Mouse (Mus musculus): ENCODE data around the gene Tctn1. TPM values are rescaled to one million over a fixed set of nuclear protein-coding genes. Genes with fewer than 3 reads are reported as not detected.
"Not testable (repeated sequence)": the region's sequence is repeated elsewhere in the genome, so short reads cannot be mapped to it uniquely, and the experiment has no call there.

Gene Tctn1
- total and polyA plus RNA-seq, 3 experiments = 5.0 to 12.0 (median 10.9) TPM

- ATAC-seq (ENCODE audit: extremely low read depth, insufficient number of reproducible peaks, low FRiP score, poor library complexity, severe bottlenecking) (no peak), DNase-seq (ENCODE audit: low spot score) (no peak)
- H3K27me3 ChIP-seq (ENCODE audit: insufficient read depth, low read length) = peaks cover 31% of the 10 kb centered on the region
- H3K4me3 ChIP-seq (ENCODE audit: low read depth, low read length) = no peak overlapping the region
- H3K4me1 ChIP-seq (ENCODE audit: insufficient read depth, low read depth, low read length) = peaks cover 6% of the 10 kb centered on the region; the same call in 1 of the 2 replicates
- TF ChIP-seq POLR2AphosphoS5 (IDR thresholded peaks at IDR 0.05; ENCODE audit: insufficient replicate concordance, low read depth, low read length) (no peak), GATA2 (IDR thresholded peaks at IDR 0.05; ENCODE audit: borderline replicate concordance, low read depth, low read length) (no peak), TAL1 (conservative IDR thresholded peaks at IDR 0.05; ENCODE audit: low read depth, low read length) (no peak), GATA1 (IDR thresholded peaks at IDR 0.05; ENCODE audit: borderline replicate concordance, low read length) (no peak), CTCF (IDR thresholded peaks at IDR 0.05; ENCODE audit: low read depth, low read length) (no peak)
- H3K9me3 ChIP-seq (replicated peaks) = no peaks in the 10 kb centered on the region
- H3K36me3 ChIP-seq (replicated peaks) = no peaks in the 10 kb centered on the region
These were observed 50.4 kb downstream of the Tctn1 start for GRCm38 (mm10) chr5:122213861-122214260.

- H3K27me3 ChIP-seq (ENCODE audit: insufficient read depth, low read length) = peaks cover 41% of the 10 kb centered on the region
- not testable (repeated sequence) for DNase-seq (ENCODE audit: low spot score); H3K36me3 ChIP-seq (replicated peaks); H3K4me3 ChIP-seq (ENCODE audit: low read depth, low read length); H3K4me1 ChIP-seq (ENCODE audit: insufficient read depth, low read depth, low read length); H3K9me3 ChIP-seq (replicated peaks); ATAC-seq (ENCODE audit: extremely low read depth, insufficient number of reproducible peaks, low FRiP score, poor library complexity, severe bottlenecking)
These were observed 51.4 kb downstream of the Tctn1 start for GRCm38 (mm10) chr5:122212820-122213219.

GRCm38 (mm10) chr5:122212125-122212524 is 52.1 kb downstream of the Tctn1 start:
- TF ChIP-seq CTCF (IDR thresholded peaks at IDR 0.05; ENCODE audit: low read depth, low read length) = no peak
- no peak for TF ChIP-seq POLR2AphosphoS5 (IDR thresholded peaks at IDR 0.05; ENCODE audit: insufficient replicate concordance, low read depth, low read length)
- no peak for TF ChIP-seq GATA1 (IDR thresholded peaks at IDR 0.05; ENCODE audit: borderline replicate concordance, low read length)
- no peak for TF ChIP-seq GATA2 (IDR thresholded peaks at IDR 0.05; ENCODE audit: borderline replicate concordance, low read depth, low read length)
- TF ChIP-seq TAL1 (conservative IDR thresholded peaks at IDR 0.05; ENCODE audit: low read depth, low read length) = no peak
- H3K4me3 ChIP-seq (ENCODE audit: low read depth, low read length) = no peak overlapping the region
- no peaks in the 10 kb centered on the region for H3K36me3 ChIP-seq (replicated peaks)
- ATAC-seq (ENCODE audit: extremely low read depth, insufficient number of reproducible peaks, low FRiP score, poor library complexity, severe bottlenecking) = no peak
- peaks cover 48% of the 10 kb centered on the region for H3K27me3 ChIP-seq (ENCODE audit: insufficient read depth, low read length)
- H3K9me3 ChIP-seq (replicated peaks) = no peaks in the 10 kb centered on the region
- DNase-seq (ENCODE audit: low spot score) = no peak
- peaks cover 6% of the 10 kb centered on the region; the same call in 1 of the 2 replicates for H3K4me1 ChIP-seq (ENCODE audit: insufficient read depth, low read depth, low read length)

GRCm38 (mm10) chr5:122210890-122211289 is 53.4 kb downstream of the Tctn1 start:
- Histone ChIP-seq H3K36me3 (replicated peaks) (no peaks in the 10 kb centered on the region), H3K4me3 (ENCODE audit: low read depth, low read length) (no peak overlapping the region), H3K4me1 (ENCODE audit: insufficient read depth, low read depth, low read length) (peaks cover 6% of the 10 kb centered on the region; the same call in 1 of the 2 replicates), H3K27me3 (ENCODE audit: insufficient read depth, low read length) (peaks cover 47% of the 10 kb centered on the region), H3K9me3 (replicated peaks) (no peaks in the 10 kb centered on the region)
- ATAC-seq (ENCODE audit: extremely low read depth, insufficient number of reproducible peaks, low FRiP score, poor library complexity, severe bottlenecking) = no peak
- DNase-seq (ENCODE audit: low spot score) = no peak
- TF ChIP-seq CTCF (IDR thresholded peaks at IDR 0.05; ENCODE audit: low read depth, low read length) (no peak), GATA1 (IDR thresholded peaks at IDR 0.05; ENCODE audit: borderline replicate concordance, low read length) (no peak), GATA2 (IDR thresholded peaks at IDR 0.05; ENCODE audit: borderline replicate concordance, low read depth, low read length) (no peak), POLR2AphosphoS5 (IDR thresholded peaks at IDR 0.05; ENCODE audit: insufficient replicate concordance, low read depth, low read length) (no peak), TAL1 (conservative IDR thresholded peaks at IDR 0.05; ENCODE audit: low read depth, low read length) (no peak)

- peaks cover 48% of the 10 kb centered on the region for H3K27me3 ChIP-seq (ENCODE audit: insufficient read depth, low read length)
- no peak for ATAC-seq (ENCODE audit: extremely low read depth, insufficient number of reproducible peaks, low FRiP score, poor library complexity, severe bottlenecking)
- no peaks in the 10 kb centered on the region for H3K36me3 ChIP-seq (replicated peaks)
These were observed 54.5 kb downstream of the Tctn1 start for GRCm38 (mm10) chr5:122209591-122210368.

GRCm38 (mm10) chr5:122208909-122209308 is 55.4 kb downstream of the Tctn1 start:
- Histone ChIP-seq H3K4me1 (ENCODE audit: insufficient read depth, low read depth, low read length) (peaks cover 6% of the 10 kb centered on the region; the same call in 1 of the 2 replicates), H3K36me3 (replicated peaks) (no peaks in the 10 kb centered on the region), H3K4me3 (ENCODE audit: low read depth, low read length) (no peak overlapping the region), H3K9me3 (replicated peaks) (no peaks in the 10 kb centered on the region), H3K27me3 (ENCODE audit: insufficient read depth, low read length) (peaks cover 56% of the 10 kb centered on the region)
- TF ChIP-seq GATA1 (IDR thresholded peaks at IDR 0.05; ENCODE audit: borderline replicate concordance, low read length) = no peak
- TF ChIP-seq TAL1 (conservative IDR thresholded peaks at IDR 0.05; ENCODE audit: low read depth, low read length) = no peak
- no peak for TF ChIP-seq CTCF (IDR thresholded peaks at IDR 0.05; ENCODE audit: low read depth, low read length)
- no peak for TF ChIP-seq POLR2AphosphoS5 (IDR thresholded peaks at IDR 0.05; ENCODE audit: insufficient replicate concordance, low read depth, low read length)
- no peak for TF ChIP-seq GATA2 (IDR thresholded peaks at IDR 0.05; ENCODE audit: borderline replicate concordance, low read depth, low read length)
- ATAC-seq (ENCODE audit: extremely low read depth, insufficient number of reproducible peaks, low FRiP score, poor library complexity, severe bottlenecking) (no peak), DNase-seq (ENCODE audit: low spot score) (no peak)

More at GRCm38 (mm10) chr5:122209591-122210368, 54.5 kb downstream of the Tctn1 start:
- no peak for DNase-seq (ENCODE audit: low spot score)
- Histone ChIP-seq H3K9me3 (replicated peaks) (no peaks in the 10 kb centered on the region), H3K4me3 (ENCODE audit: low read depth, low read length) (no peak overlapping the region), H3K4me1 (ENCODE audit: insufficient read depth, low read depth, low read length) (peaks cover 6% of the 10 kb centered on the region; the same call in 1 of the 2 replicates)
- TF ChIP-seq GATA2 (IDR thresholded peaks at IDR 0.05; ENCODE audit: borderline replicate concordance, low read depth, low read length) = no peak
- no peak for TF ChIP-seq CTCF (IDR thresholded peaks at IDR 0.05; ENCODE audit: low read depth, low read length)
- TF ChIP-seq TAL1 (conservative IDR thresholded peaks at IDR 0.05; ENCODE audit: low read depth, low read length) = no peak
- TF ChIP-seq GATA1 (IDR thresholded peaks at IDR 0.05; ENCODE audit: borderline replicate concordance, low read length) = no peak
- TF ChIP-seq POLR2AphosphoS5 (IDR thresholded peaks at IDR 0.05; ENCODE audit: insufficient replicate concordance, low read depth, low read length) = no peak
